Mouse (Mus musculus): ENCODE measurements at regions not wholly inside any gene's neighbourhood (a gene's known extent, or its start where the extent isn't known, plus 50 kb on each side); places are given as distances from the start of the nearest gene placed in this dataset.

- intact Hi-C loops (cut with DNase I) = no loop called here
- DNase-seq (ENCODE audit: low spot score in 2 of 2) = no peak
Observed at GRCm38 (mm10) chrX:70261360-70261759, 103.5 kb downstream of the Ids start.

- intact Hi-C loops (cut with DNase I) = no loop called here
- no peak for DNase-seq (ENCODE audit: low spot score in 2 of 2)
Observed at GRCm38 (mm10) chrX:70216011-70216410, 148.9 kb downstream of the Ids start.

GRCm38 (mm10) chrX:70184427-70185090, 180.3 kb downstream of the Ids start:
- intact Hi-C loops (cut with DNase I) = no loop called here
- DNase-seq (ENCODE audit: low spot score in 2 of 2) = no peak

GRCm38 (mm10) chrX:70169737-70170136, 195.1 kb downstream of the Ids start:
- DNase-seq (ENCODE audit: low spot score in 2 of 2) = no peak
- intact Hi-C loops (cut with DNase I) = loop anchor here (10.0 kb wide), 1 partner anchor 805 kb away; the partner anchor contains the start of gene Aff2

- intact Hi-C loops (cut with DNase I) = loop anchor here (5.0 to 10.0 kb wide), 2 partner anchors 796 to 1209 kb away; partner anchors contain the start of gene Aff2
Observed at GRCm38 (mm10) chrX:70161011-70161410, 203.9 kb downstream of the Ids start.

More at GRCm38 (mm10) chrX:70161011-70161410, 203.9 kb downstream of the Ids start:
- peak; percentile 38 to 54 for DNase-seq (ENCODE audit: low spot score in 2 of 2)
